Mouse (Mus musculus): ENCODE data around the gene Dnajc5g. TPM values are rescaled to one million over a fixed set of nuclear protein-coding genes. Genes with fewer than 3 reads are reported as not detected.

Gene Dnajc5g
- polyA plus RNA-seq, 1 experiment from 2014 or later, result not detected

DNA sequence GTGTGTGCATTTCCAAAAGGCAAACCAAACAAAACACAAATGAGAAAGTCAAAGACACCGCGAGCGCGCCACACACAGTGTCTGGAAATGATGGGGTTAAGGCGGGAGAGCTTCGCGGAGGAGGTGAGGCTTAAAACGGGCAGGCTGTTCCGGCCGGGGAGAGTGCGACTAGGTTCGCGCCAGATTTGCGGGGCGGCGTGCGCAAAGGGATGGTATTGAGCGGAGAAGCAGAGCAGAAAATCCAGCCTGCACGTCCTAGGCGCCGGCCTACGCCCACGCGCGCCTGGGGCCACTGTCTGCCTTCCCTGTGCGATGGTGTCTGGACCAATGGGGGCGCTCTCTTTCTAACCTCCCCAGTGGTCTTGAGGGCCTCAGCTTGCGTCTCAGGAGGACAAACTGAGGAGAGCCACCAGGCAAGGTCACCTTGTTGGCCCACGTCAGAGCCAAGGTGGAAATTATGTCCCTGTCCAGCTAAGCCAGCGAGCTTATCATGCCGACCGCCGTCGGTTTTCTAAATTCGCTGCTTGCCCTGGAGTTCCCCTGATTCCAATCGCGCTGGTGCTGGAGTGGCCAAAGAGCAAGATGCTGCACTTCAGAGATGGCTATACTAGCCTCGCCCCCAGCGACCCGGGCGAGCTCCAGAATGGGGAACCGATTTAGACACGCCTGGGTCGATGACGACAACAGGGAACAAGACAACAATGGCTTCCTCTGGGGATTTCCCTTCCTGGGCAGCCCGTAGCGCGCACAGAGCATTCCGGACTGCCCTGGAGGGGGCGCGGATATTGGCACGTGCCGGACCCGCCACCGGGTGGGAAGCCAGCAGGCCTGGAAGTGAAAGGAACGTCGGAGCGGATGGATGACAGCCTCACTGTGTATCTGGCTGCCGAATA lies 11.0 kb upstream of the Dnajc5g start:
- DNase-seq (ENCODE audit: low spot score) (peak; percentile 61), ATAC-seq (ENCODE audit: low FRiP score) (0 out of 2 replicates have a peak, but pooled peaks have one; percentile 22)
- no peaks in the 10 kb centered on the region for H3K36me3 ChIP-seq (ENCODE audit: control insufficient read depth, insufficient read depth, low read length)
- H3K4me2 ChIP-seq (replicated peaks; ENCODE audit: low read depth, low read length), result peak overlapping the region; percentile 37
- H3K4me3 ChIP-seq (ENCODE audit: low read depth, low read length), result peak overlapping the region; percentile 23
- peaks cover 6% of the 10 kb centered on the region for H3K4me1 ChIP-seq (replicated peaks; ENCODE audit: control insufficient read depth, insufficient read depth, low read length)
- WGBS, result under 1% methylated on average over 59 of the region's 59 CpGs
- no peak overlapping the region for H3K27ac ChIP-seq (ENCODE audit: low read depth, low read length)
- peaks cover 71% of the 10 kb centered on the region for H3K27me3 ChIP-seq (ENCODE audit: control insufficient read depth, insufficient read depth, low read length)
- no peak overlapping the region for H3K9ac ChIP-seq (ENCODE audit: low read depth, low read length)
- H3K9me3 ChIP-seq (ENCODE audit: control insufficient read depth, low read length), result no peaks in the 10 kb centered on the region

DNA sequence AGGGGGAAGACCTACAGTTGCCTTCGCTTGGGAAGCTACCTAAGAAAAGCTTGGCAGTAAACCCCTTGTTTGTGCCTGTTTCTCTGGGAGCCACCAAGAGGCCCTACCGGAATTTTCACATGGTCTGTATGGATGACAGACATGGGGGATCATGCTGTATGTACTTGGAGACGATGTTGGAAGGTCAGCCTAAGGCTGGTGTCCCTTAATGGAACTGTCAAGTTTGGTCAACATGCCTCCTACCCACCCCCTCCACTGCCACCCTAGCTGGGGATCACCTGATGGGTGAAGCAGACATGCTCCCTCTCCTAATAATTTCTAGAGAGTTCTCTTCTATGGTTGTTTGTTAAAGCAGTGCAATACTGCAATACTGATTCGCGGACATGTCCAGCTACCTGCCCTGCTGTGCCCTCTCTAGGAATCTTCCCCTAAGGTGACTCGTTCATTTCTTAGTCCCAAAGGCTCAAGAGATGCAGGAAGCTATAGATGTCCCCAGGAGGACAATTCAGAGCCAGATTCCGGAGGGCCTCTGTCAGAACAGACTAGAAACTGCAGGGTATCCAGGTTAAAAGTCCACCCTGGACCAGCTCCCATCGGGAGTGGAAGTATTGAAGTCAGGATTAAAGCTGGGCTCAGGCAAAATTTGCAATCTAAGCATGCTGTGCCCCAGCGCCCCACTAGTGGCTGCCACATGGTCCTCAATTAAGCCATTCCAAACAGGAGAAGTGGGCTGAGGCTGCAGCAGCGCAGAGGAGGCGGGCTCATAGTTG lies 10.2 kb upstream of the Dnajc5g start:
- peak overlapping the region; percentile 23 for H3K4me3 ChIP-seq (ENCODE audit: low read depth, low read length)
- H3K27ac ChIP-seq (ENCODE audit: low read depth, low read length), result no peak overlapping the region
- DNase-seq (ENCODE audit: low spot score), result no peak
- H3K4me2 ChIP-seq (replicated peaks; ENCODE audit: low read depth, low read length), result peak overlapping the region; percentile 37; the same call in 1 of the 2 replicates
- H3K27me3 ChIP-seq (ENCODE audit: control insufficient read depth, insufficient read depth, low read length), result peaks cover 66% of the 10 kb centered on the region
- no peak for ATAC-seq (ENCODE audit: low FRiP score)
- H3K9me3 ChIP-seq (ENCODE audit: control insufficient read depth, low read length), result no peaks in the 10 kb centered on the region
- 26% methylated on average over 11 of the region's 11 CpGs for WGBS
- H3K4me1 ChIP-seq (replicated peaks; ENCODE audit: control insufficient read depth, insufficient read depth, low read length), result peaks cover 6% of the 10 kb centered on the region
- H3K9ac ChIP-seq (ENCODE audit: low read depth, low read length), result no peak overlapping the region
- H3K36me3 ChIP-seq (ENCODE audit: control insufficient read depth, insufficient read depth, low read length), result no peaks in the 10 kb centered on the region

DNA sequence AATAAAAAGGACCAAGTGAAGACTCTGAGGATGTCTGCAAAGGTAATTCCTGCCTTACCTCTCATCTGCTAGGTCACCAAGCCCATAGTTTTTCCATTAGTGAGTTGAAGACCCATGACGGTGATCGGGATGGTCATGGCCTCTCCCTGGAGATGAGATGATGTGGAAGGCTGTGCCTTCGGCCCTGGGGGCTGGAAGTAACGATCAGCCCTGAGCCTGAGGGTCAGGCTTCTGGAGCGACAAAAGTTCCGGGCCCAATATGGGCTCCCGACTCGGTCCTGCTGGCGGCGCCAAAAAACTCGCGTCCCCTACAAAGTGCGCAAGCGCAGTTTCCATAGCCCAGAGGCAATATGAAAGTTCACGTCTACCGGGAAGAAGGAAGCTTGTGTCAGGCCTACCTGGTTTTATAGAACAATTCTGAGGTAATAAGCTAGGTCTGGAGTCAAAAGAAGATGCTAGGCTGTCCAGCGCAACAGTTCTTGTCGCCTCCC lies 2.0 kb downstream of the Dnajc5g start, which contains the start of gene Slc30a3:
TSS of gene Slc30a3 (minus strand) at position 238 of the 491 bp plus-strand sequence.
- H3K36me3 ChIP-seq (ENCODE audit: control insufficient read depth, insufficient read depth, low read length), result no peaks in the 10 kb centered on the region
- DNase-seq (ENCODE audit: low spot score) (no peak), ATAC-seq (ENCODE audit: low FRiP score) (no peak)
- H3K27ac ChIP-seq (ENCODE audit: low read depth, low read length), result no peak within 1 kb of the TSS
- H3K9me3 ChIP-seq (ENCODE audit: control insufficient read depth, low read length), result no peaks in the 10 kb centered on the region
- no peak within 1 kb of the TSS for H3K4me3 ChIP-seq (ENCODE audit: low read depth, low read length)
- no peak within 1 kb of the TSS for H3K4me2 ChIP-seq (replicated peaks; ENCODE audit: low read depth, low read length)
- H3K27me3 ChIP-seq (ENCODE audit: control insufficient read depth, insufficient read depth, low read length), result no peaks in the 10 kb centered on the region
- H3K9ac ChIP-seq (ENCODE audit: low read depth, low read length), result no peak within 1 kb of the TSS
- WGBS, result 92% methylated on average over 18 of the region's 18 CpGs
- H3K4me1 ChIP-seq (replicated peaks; ENCODE audit: control insufficient read depth, insufficient read depth, low read length), result no peaks in the 10 kb centered on the region

DNA sequence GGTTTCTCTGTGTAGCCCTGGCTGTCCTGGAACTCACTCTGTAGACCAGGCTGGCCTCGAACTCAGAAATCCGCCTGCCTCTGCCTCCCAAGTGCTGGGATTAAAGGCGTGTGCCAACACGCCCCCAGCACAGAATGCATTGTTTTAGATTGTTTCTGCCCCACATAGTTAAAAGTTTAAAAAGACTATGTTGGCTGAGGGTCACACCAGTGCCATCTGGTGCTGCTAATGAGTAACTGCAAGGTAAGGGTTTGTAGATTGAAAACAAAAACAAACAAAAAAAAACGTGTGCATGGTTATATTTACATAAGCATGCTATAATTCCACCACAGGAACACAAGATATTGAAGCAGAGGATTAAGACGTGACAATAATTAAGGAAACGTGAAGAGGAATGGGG lies 4.7 kb downstream of the Dnajc5g start:
- Histone ChIP-seq H3K27ac (ENCODE audit: low read depth, low read length) (no peak overlapping the region), H3K9me3 (ENCODE audit: control insufficient read depth, low read length) (no peaks in the 10 kb centered on the region), H3K4me1 (replicated peaks; ENCODE audit: control insufficient read depth, insufficient read depth, low read length) (no peaks in the 10 kb centered on the region), H3K36me3 (ENCODE audit: control insufficient read depth, insufficient read depth, low read length) (no peaks in the 10 kb centered on the region), H3K27me3 (ENCODE audit: control insufficient read depth, insufficient read depth, low read length) (no peaks in the 10 kb centered on the region), H3K9ac (ENCODE audit: low read depth, low read length) (no peak overlapping the region), H3K4me2 (replicated peaks; ENCODE audit: low read depth, low read length) (no peak overlapping the region), H3K4me3 (ENCODE audit: low read depth, low read length) (no peak overlapping the region)
- DNase-seq (ENCODE audit: low spot score) (no peak), ATAC-seq (ENCODE audit: low FRiP score) (no peak)
- 42% methylated on average over 7 of the region's 7 CpGs for WGBS

DNA sequence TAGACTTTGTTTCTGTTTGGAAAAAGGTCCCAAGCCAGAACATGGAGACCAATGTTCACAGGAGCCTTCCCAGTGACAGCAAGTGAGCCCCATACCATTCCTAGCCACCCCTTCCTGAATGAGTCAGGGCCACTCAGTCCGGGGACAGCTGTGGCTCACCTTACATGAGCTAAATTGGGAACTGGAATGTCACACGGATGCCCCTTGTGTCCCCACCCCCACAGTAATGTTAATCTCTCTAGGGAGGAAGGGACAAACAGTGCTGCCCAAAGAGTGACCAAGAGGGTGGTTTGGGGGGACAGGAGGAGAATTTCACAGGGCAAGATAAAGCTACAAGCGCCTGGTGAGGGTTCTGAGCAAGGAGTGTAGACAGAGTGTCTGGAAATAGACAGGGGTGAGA lies 10.3 kb downstream of the Dnajc5g start, which contains the start of gene Trim54:
TSS of gene Trim54 (plus strand) at position 359 of the 400 bp plus-strand sequence.
- no peak within 1 kb of the TSS for H3K9ac ChIP-seq (ENCODE audit: low read depth, low read length)
- H3K4me3 ChIP-seq (ENCODE audit: low read depth, low read length), result no peak within 1 kb of the TSS
- no peaks in the 10 kb centered on the region for H3K27me3 ChIP-seq (ENCODE audit: control insufficient read depth, insufficient read depth, low read length)
- ATAC-seq (ENCODE audit: low FRiP score), result no peak
- no peaks in the 10 kb centered on the region for H3K4me1 ChIP-seq (replicated peaks; ENCODE audit: control insufficient read depth, insufficient read depth, low read length)
- H3K27ac ChIP-seq (ENCODE audit: low read depth, low read length), result no peak within 1 kb of the TSS
- H3K4me2 ChIP-seq (replicated peaks; ENCODE audit: low read depth, low read length), result no peak within 1 kb of the TSS
- DNase-seq (ENCODE audit: low spot score), result no peak
- no peaks in the 10 kb centered on the region for H3K9me3 ChIP-seq (ENCODE audit: control insufficient read depth, low read length)
- 44% methylated on average over 3 of the region's 3 CpGs for WGBS
- H3K36me3 ChIP-seq (ENCODE audit: control insufficient read depth, insufficient read depth, low read length), result no peaks in the 10 kb centered on the region

DNA sequence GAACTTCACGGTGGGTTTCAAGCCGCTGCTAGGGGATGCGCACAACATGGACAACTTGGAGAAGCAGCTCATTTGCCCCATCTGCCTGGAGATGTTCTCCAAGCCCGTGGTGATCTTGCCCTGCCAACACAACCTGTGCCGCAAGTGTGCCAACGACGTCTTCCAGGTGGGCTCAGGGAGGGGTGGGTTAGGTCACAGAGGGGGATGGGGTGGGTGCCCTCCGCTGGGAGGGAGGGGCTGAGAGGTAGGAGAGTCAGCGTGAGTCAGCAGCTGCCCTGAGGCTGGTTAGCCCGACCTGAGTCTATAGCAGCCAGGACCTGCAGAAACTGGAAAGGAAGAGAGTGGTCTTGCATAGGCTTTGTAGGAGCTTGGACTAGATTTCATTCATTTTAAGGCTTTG lies 10.8 kb downstream of the Dnajc5g start:
- Histone ChIP-seq H3K9me3 (ENCODE audit: control insufficient read depth, low read length) (no peaks in the 10 kb centered on the region), H3K36me3 (ENCODE audit: control insufficient read depth, insufficient read depth, low read length) (no peaks in the 10 kb centered on the region), H3K4me1 (replicated peaks; ENCODE audit: control insufficient read depth, insufficient read depth, low read length) (no peaks in the 10 kb centered on the region), H3K4me2 (replicated peaks; ENCODE audit: low read depth, low read length) (no peak overlapping the region), H3K27ac (ENCODE audit: low read depth, low read length) (no peak overlapping the region), H3K4me3 (ENCODE audit: low read depth, low read length) (no peak overlapping the region), H3K9ac (ENCODE audit: low read depth, low read length) (no peak overlapping the region), H3K27me3 (ENCODE audit: control insufficient read depth, insufficient read depth, low read length) (no peaks in the 10 kb centered on the region)
- DNase-seq (ENCODE audit: low spot score), result no peak
- no peak for ATAC-seq (ENCODE audit: low FRiP score)
- 26% methylated on average over 10 of the region's 10 CpGs for WGBS

DNA sequence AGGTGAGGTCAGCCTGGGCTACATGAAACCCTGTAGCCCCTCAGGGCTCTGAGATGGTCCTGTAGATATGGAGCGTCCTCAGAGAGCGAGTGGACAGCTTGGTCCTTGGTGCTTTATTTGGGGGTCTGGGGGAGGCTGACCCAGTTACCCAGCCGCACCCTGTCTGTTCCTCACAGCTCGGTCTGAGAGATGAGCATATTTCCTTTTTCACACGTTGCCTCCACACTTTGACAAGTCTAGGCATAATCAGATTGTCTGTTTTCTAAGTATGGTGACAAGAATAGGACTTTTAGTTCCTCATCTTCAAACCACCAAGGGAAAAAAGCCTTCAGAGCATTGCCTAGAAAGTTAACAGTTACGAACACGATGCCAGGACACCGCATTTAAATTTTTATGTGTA lies 15.0 kb downstream of the Dnajc5g start:
- no peak overlapping the region for H3K4me2 ChIP-seq (replicated peaks; ENCODE audit: low read depth, low read length)
- no peaks in the 10 kb centered on the region for H3K4me1 ChIP-seq (replicated peaks; ENCODE audit: control insufficient read depth, insufficient read depth, low read length)
- H3K4me3 ChIP-seq (ENCODE audit: low read depth, low read length), result no peak overlapping the region
- H3K27me3 ChIP-seq (ENCODE audit: control insufficient read depth, insufficient read depth, low read length), result no peaks in the 10 kb centered on the region
- DNase-seq (ENCODE audit: low spot score), result no peak
- H3K9ac ChIP-seq (ENCODE audit: low read depth, low read length), result no peak overlapping the region
- no peaks in the 10 kb centered on the region for H3K36me3 ChIP-seq (ENCODE audit: control insufficient read depth, insufficient read depth, low read length)
- no peak overlapping the region for H3K27ac ChIP-seq (ENCODE audit: low read depth, low read length)
- no peak for ATAC-seq (ENCODE audit: low FRiP score)
- no peaks in the 10 kb centered on the region for H3K9me3 ChIP-seq (ENCODE audit: control insufficient read depth, low read length)
- 88% methylated on average over 8 of the region's 8 CpGs for WGBS

DNA sequence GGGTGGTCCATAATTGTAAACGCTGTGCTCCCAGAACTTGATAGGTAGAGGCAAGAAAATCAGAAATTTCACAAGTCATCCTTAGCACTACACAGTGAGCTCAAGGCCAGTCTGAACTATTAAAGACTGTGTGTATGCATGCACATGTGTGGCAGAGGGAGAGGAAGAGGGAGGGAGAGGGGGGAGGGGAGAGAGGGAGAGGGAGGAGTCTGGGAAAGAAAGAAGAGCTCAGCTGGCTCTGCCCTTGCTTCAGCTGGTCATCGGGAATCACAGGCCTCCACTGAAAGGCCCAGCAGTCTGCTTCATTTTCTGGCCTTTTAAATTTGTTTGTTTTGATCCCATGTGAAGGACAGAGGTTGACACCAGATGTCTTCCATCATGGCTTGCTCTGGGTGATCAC lies 17.4 kb downstream of the Dnajc5g start:
- no peaks in the 10 kb centered on the region for H3K9me3 ChIP-seq (ENCODE audit: control insufficient read depth, low read length)
- H3K36me3 ChIP-seq (ENCODE audit: control insufficient read depth, insufficient read depth, low read length), result no peaks in the 10 kb centered on the region
- no peak for ATAC-seq (ENCODE audit: low FRiP score)
- no peaks in the 10 kb centered on the region for H3K4me1 ChIP-seq (replicated peaks; ENCODE audit: control insufficient read depth, insufficient read depth, low read length)
- no peak for DNase-seq (ENCODE audit: low spot score)
- no peak overlapping the region for H3K4me3 ChIP-seq (ENCODE audit: low read depth, low read length)
- 50% methylated on average over 2 of the region's 2 CpGs for WGBS
- no peak overlapping the region for H3K27ac ChIP-seq (ENCODE audit: low read depth, low read length)
- no peak overlapping the region for H3K4me2 ChIP-seq (replicated peaks; ENCODE audit: low read depth, low read length)
- no peaks in the 10 kb centered on the region for H3K27me3 ChIP-seq (ENCODE audit: control insufficient read depth, insufficient read depth, low read length)
- no peak overlapping the region for H3K9ac ChIP-seq (ENCODE audit: low read depth, low read length)
